Mouse (Mus musculus): ENCODE results near the gene Prtg. TPM values are rescaled to one million over a fixed set of nuclear protein-coding genes. Genes with fewer than 3 reads are reported as not detected.

The Prtg gene
- total and polyA plus RNA-seq, 3 experiments: not detected

- DNase-seq (ENCODE audit: low read depth, low spot score): no peak
- TF ChIP-seq RAD21 (IDR thresholded peaks at IDR 0.05; ENCODE audit: low read depth, low read length) (no peak), POLR2AphosphoS2 (IDR thresholded peaks at IDR 0.05; ENCODE audit: low read length) (no peak), SIN3A (IDR thresholded peaks at IDR 0.05; ENCODE audit: low read length) (no peak)
- Histone ChIP-seq H3K79me2 (ENCODE audit: control insufficient read depth, insufficient read depth, low read length, poor library complexity) (no peaks in the 10 kb centered on the region), H3K27ac (ENCODE audit: control insufficient read depth, low read depth, low read length) (no peak overlapping the region), H3K27me3 (ENCODE audit: control insufficient read depth in 1 of 2, insufficient read depth in 2 of 2, low read length in 2 of 2) (peaks cover 0 to 2% of the 10 kb centered on the region in 2 experiments; a peak in 1 of 4 replicates), H3K4me3 (ENCODE audit: control insufficient read depth in 1 of 2, insufficient read depth in 1 of 2, low read depth in 2 of 2, low read length in 2 of 2) (no peak overlapping the region), H3K36me3 (ENCODE audit: control insufficient read depth in 1 of 2, insufficient read depth in 2 of 2, low read length in 2 of 2) (no peaks in the 10 kb centered on the region), H3K9me3 (replicated peaks; ENCODE audit: insufficient read depth, low read length) (no peaks in the 10 kb centered on the region), H3K4me1 (ENCODE audit: control insufficient read depth in 1 of 2, insufficient read depth in 2 of 2, low read length in 2 of 2) (no peaks in the 10 kb centered on the region), H3K9ac (ENCODE audit: control insufficient read depth, low read depth, low read length, poor library complexity, severe bottlenecking) (no peak overlapping the region)
These were observed 3.4 kb upstream of the Prtg start for GRCm38 (mm10) chr9:72803280-72803679.

- no peaks in the 10 kb centered on the region for H3K79me2 ChIP-seq (ENCODE audit: control insufficient read depth, insufficient read depth, low read length, poor library complexity)
- no peak overlapping the region for H3K27ac ChIP-seq (ENCODE audit: control insufficient read depth, low read depth, low read length)
- H3K36me3 ChIP-seq (ENCODE audit: control insufficient read depth in 1 of 2, insufficient read depth in 2 of 2, low read length in 2 of 2): no peaks in the 10 kb centered on the region
- TF ChIP-seq USF1 (IDR thresholded peaks at IDR 0.05; ENCODE audit: low read depth, low read length) (no peak), CTCF (IDR thresholded peaks at IDR 0.05 in 2 of 3, conservative IDR thresholded peaks at IDR 0.05 in 1 of 3; ENCODE audit: control insufficient read depth in 1 of 3, insufficient read depth in 1 of 3, low read depth in 2 of 3, low read length in 3 of 3, poor library complexity in 1 of 3, severe bottlenecking in 1 of 3) (no peak), KAT2A (conservative IDR thresholded peaks at IDR 0.05; ENCODE audit: low read depth, low read length) (no peak), MXI1 (IDR thresholded peaks at IDR 0.05; ENCODE audit: low read depth, low read length) (no peak), ZKSCAN1 (IDR thresholded peaks at IDR 0.05; ENCODE audit: low read depth, low read length) (no peak), E2F4 (IDR thresholded peaks at IDR 0.05; ENCODE audit: borderline replicate concordance, low read depth, low read length) (no peak), POLR2AphosphoS2 (IDR thresholded peaks at IDR 0.05; ENCODE audit: low read length) (no peak), MYB (IDR thresholded peaks at IDR 0.05; ENCODE audit: low read depth, low read length) (no peak), JUND (IDR thresholded peaks at IDR 0.05; ENCODE audit: low read depth, low read length) (no peak), BHLHE40 (IDR thresholded peaks at IDR 0.05; ENCODE audit: borderline replicate concordance, low read depth, low read length) (no peak), UBTF (IDR thresholded peaks at IDR 0.05; ENCODE audit: borderline replicate concordance, insufficient read depth, low read depth, low read length) (no peak), ZC3H11A (IDR thresholded peaks at IDR 0.05; ENCODE audit: low read depth, low read length) (no peak), RAD21 (IDR thresholded peaks at IDR 0.05; ENCODE audit: low read depth, low read length) (no peak), RCOR1 (IDR thresholded peaks at IDR 0.05; ENCODE audit: low read depth, low read length) (no peak)
- no peak for DNase-seq (ENCODE audit: low read depth, low spot score)
- H3K9ac ChIP-seq (ENCODE audit: control insufficient read depth, low read depth, low read length, poor library complexity, severe bottlenecking): no peak overlapping the region
- no peaks in the 10 kb centered on the region for H3K9me3 ChIP-seq (replicated peaks; ENCODE audit: insufficient read depth, low read length)
- H3K27me3 ChIP-seq (ENCODE audit: control insufficient read depth in 1 of 2, insufficient read depth in 2 of 2, low read length in 2 of 2): peaks cover 3 to 18% of the 10 kb centered on the region in 2 experiments; a peak in 3 of 4 replicates
- no peak overlapping the region for H3K4me3 ChIP-seq (ENCODE audit: control insufficient read depth in 1 of 2, insufficient read depth in 1 of 2, low read depth in 2 of 2, low read length in 2 of 2)
- 0 out of 4 replicates have a peak, but pooled peaks cover 0 to 3% of the 10 kb centered on the region in 2 experiments for H3K4me1 ChIP-seq (ENCODE audit: control insufficient read depth in 1 of 2, insufficient read depth in 2 of 2, low read length in 2 of 2)
These were observed 528 bp upstream of the Prtg start for GRCm38 (mm10) chr9:72806146-72806545.

Measured in MEL (cell line).